Mouse (Mus musculus) hindbrain, embryonic 14.5 days (tissue): Measurements from ENCODE around the gene Gm47791. TPM values are rescaled to one million over a fixed set of nuclear protein-coding genes. Genes with fewer than 3 reads are reported as not detected.

Experiments used
- ATAC-seq: fragments of 200-750 bp; cut with Nextera tagmentation; 2 replicates; pipeline ENCODE4 v1.8.0; 2017; ENCODE audit warnings: moderate number of reproducible peaks, mild to moderate bottlenecking, moderate TSS enrichment, moderate library complexity; ENCODE audit not compliant: low FRiP score
- DNase-seq: peaks from one replicate; pipeline ENCODE4 v3.0.0-alpha.2; 2015; ENCODE audit warnings: low spot score
- H3K27ac ChIP-seq: fragments of 300-500 bp; sonication (generic); 2 replicates; pipeline ENCODE4 v1.5.1; 2014; ENCODE audit warnings: mild to moderate bottlenecking, moderate library complexity
- H3K27me3 ChIP-seq: fragments of 300-500 bp; sonication (generic); 2 replicates; pipeline ENCODE4 v1.6.1; 2014; ENCODE audit warnings: mild to moderate bottlenecking, low read length, mixed read lengths; ENCODE audit not compliant: control insufficient read depth, insufficient read depth
- H3K36me3 ChIP-seq: fragments of 300-500 bp; sonication (generic); replicated peaks from 2 replicates; pipeline ENCODE4 v1.6.1; 2014; ENCODE audit not compliant: control insufficient read depth, insufficient read depth
- H3K4me1 ChIP-seq: fragments of 300-500 bp; sonication (generic); replicated peaks from 2 replicates; pipeline ENCODE4 v1.6.1; 2014; ENCODE audit warnings: antibody characterized with exemption, low read length, mixed read lengths; ENCODE audit not compliant: control insufficient read depth, insufficient read depth
- H3K4me2 ChIP-seq: fragments of 300-500 bp; sonication (generic); replicated peaks from 2 replicates; pipeline ENCODE4 v1.6.1; 2014; ENCODE audit warnings: mild to moderate bottlenecking, moderate library complexity
- H3K4me3 ChIP-seq: fragments of 300-500 bp; sonication (generic); replicated peaks from 2 replicates; pipeline ENCODE4 v1.5.1; 2014; ENCODE audit warnings: mild to moderate bottlenecking, low read length
- H3K9ac ChIP-seq: fragments of 300-500 bp; sonication (generic); 2 replicates; pipeline ENCODE4 v1.6.1; 2014
- H3K9me3 ChIP-seq: fragments of 300-500 bp; sonication (generic); 2 replicates; pipeline ENCODE4 v1.6.1; 2016; ENCODE audit warnings: low read length; ENCODE audit not compliant: control insufficient read depth
- WGBS: fragments of 180-500 bp; shearing (Covaris S2); extraction: QIAGEN DNeasy Blood & Tissue Kit; methylation state at CpG from one replicate; pipeline ENCODE4 v1.1.7; 2014; 5-methylcytosine and 5-hydroxymethylcytosine counted together
- polyA plus RNA-seq: library from polyadenylated mRNA; unstranded; fragments of >200 nt; fragmentation: Nextera tagmentation; extraction: Ambion mirVana; gene quantifications from 2 replicates; pipeline ENCODE4 v1.2.1, GENCODE M21; 2014

The Gm47791 gene
- polyA plus RNA-seq, 1 experiment from 2014 or later: not detected

GRCm38 (mm10) chr1:82804059-82804458, 33.0 kb upstream of the Gm47791 start:
- 94% methylated on average over 1 of the region's 1 CpGs for WGBS
- ATAC-seq: no peak
- no peaks in the 10 kb centered on the region for H3K36me3 ChIP-seq
- no peak overlapping the region for H3K4me3 ChIP-seq
- no peak for DNase-seq
- no peaks in the 10 kb centered on the region for H3K27me3 ChIP-seq
- no peak overlapping the region for H3K4me2 ChIP-seq
- H3K9me3 ChIP-seq: no peaks in the 10 kb centered on the region
- H3K4me1 ChIP-seq: no peaks in the 10 kb centered on the region
- H3K9ac ChIP-seq: no peak overlapping the region
- no peak overlapping the region for H3K27ac ChIP-seq

GRCm38 (mm10) chr1:82803608-82804007, 32.6 kb upstream of the Gm47791 start:
- Histone ChIP-seq H3K27ac (no peak overlapping the region), H3K4me2 (no peak overlapping the region), H3K4me1 (no peaks in the 10 kb centered on the region), H3K9ac (no peak overlapping the region), H3K4me3 (no peak overlapping the region), H3K27me3 (no peaks in the 10 kb centered on the region), H3K9me3 (no peaks in the 10 kb centered on the region), H3K36me3 (no peaks in the 10 kb centered on the region)
- 76% methylated on average over 7 of the region's 7 CpGs for WGBS
- ATAC-seq: no peak
- DNase-seq: no peak

- no peaks in the 10 kb centered on the region for H3K36me3 ChIP-seq
- H3K9me3 ChIP-seq: no peaks in the 10 kb centered on the region
- 84% methylated on average over 12 of the region's 12 CpGs for WGBS
- ATAC-seq (no peak), DNase-seq (no peak)
- H3K27me3 ChIP-seq: no peaks in the 10 kb centered on the region
- H3K9ac ChIP-seq: no peak overlapping the region
- no peak overlapping the region for H3K4me2 ChIP-seq
- H3K4me3 ChIP-seq: no peak overlapping the region
- H3K27ac ChIP-seq: no peak overlapping the region
- no peaks in the 10 kb centered on the region for H3K4me1 ChIP-seq
Observed at GRCm38 (mm10) chr1:82801105-82801783, 30.2 kb upstream of the Gm47791 start.

GRCm38 (mm10) chr1:82798922-82799321, 27.9 kb upstream of the Gm47791 start:
- no peaks in the 10 kb centered on the region for H3K36me3 ChIP-seq
- WGBS: 79% methylated on average over 4 of the region's 4 CpGs
- no peak for DNase-seq

GRCm38 (mm10) chr1:82798304-82798703, 27.3 kb upstream of the Gm47791 start:
- H3K4me2 ChIP-seq: no peak overlapping the region
- no peak for ATAC-seq
- H3K4me1 ChIP-seq: no peaks in the 10 kb centered on the region
- H3K9ac ChIP-seq: no peak overlapping the region
- DNase-seq: no peak
- no peak overlapping the region for H3K27ac ChIP-seq
- no peak overlapping the region for H3K4me3 ChIP-seq
- H3K9me3 ChIP-seq: no peaks in the 10 kb centered on the region
- H3K27me3 ChIP-seq: no peaks in the 10 kb centered on the region
- H3K36me3 ChIP-seq: no peaks in the 10 kb centered on the region
- 66% methylated on average over 5 of the region's 5 CpGs for WGBS

More at GRCm38 (mm10) chr1:82798922-82799321, 27.9 kb upstream of the Gm47791 start:
- H3K27me3 ChIP-seq: no peaks in the 10 kb centered on the region
- no peak overlapping the region for H3K9ac ChIP-seq
- no peak overlapping the region for H3K27ac ChIP-seq
- H3K4me2 ChIP-seq: no peak overlapping the region
- no peaks in the 10 kb centered on the region for H3K9me3 ChIP-seq
- no peak overlapping the region for H3K4me3 ChIP-seq
- H3K4me1 ChIP-seq: no peaks in the 10 kb centered on the region
- ATAC-seq: no peak

- Histone ChIP-seq H3K4me2 (no peak overlapping the region), H3K4me3 (no peak overlapping the region), H3K27ac (no peak overlapping the region), H3K36me3 (no peaks in the 10 kb centered on the region), H3K9ac (no peak overlapping the region), H3K27me3 (no peaks in the 10 kb centered on the region), H3K9me3 (no peaks in the 10 kb centered on the region), H3K4me1 (no peaks in the 10 kb centered on the region)
- DNase-seq (no peak), ATAC-seq (no peak)
- 94% methylated on average over 4 of the region's 4 CpGs for WGBS
Observed at GRCm38 (mm10) chr1:82797088-82797487, 26.0 kb upstream of the Gm47791 start.

GRCm38 (mm10) chr1:82795702-82796443, 24.8 kb upstream of the Gm47791 start:
- Histone ChIP-seq H3K36me3 (no peaks in the 10 kb centered on the region), H3K4me1 (no peaks in the 10 kb centered on the region), H3K4me2 (no peak overlapping the region), H3K9me3 (no peaks in the 10 kb centered on the region), H3K27ac (no peak overlapping the region), H3K27me3 (no peaks in the 10 kb centered on the region), H3K9ac (no peak overlapping the region), H3K4me3 (no peak overlapping the region)
- 86% methylated on average over 18 of the region's 18 CpGs for WGBS
- DNase-seq: no peak
- ATAC-seq: no peak

- Histone ChIP-seq H3K4me2 (no peak overlapping the region), H3K9me3 (no peaks in the 10 kb centered on the region), H3K4me3 (no peak overlapping the region), H3K27ac (no peak overlapping the region), H3K4me1 (no peaks in the 10 kb centered on the region), H3K9ac (no peak overlapping the region), H3K36me3 (no peaks in the 10 kb centered on the region), H3K27me3 (no peaks in the 10 kb centered on the region)
- DNase-seq (no peak), ATAC-seq (no peak)
- 93% methylated on average over 2 of the region's 2 CpGs for WGBS
Observed at GRCm38 (mm10) chr1:82795211-82795610, 24.2 kb upstream of the Gm47791 start.

GRCm38 (mm10) chr1:82793986-82794385, 22.9 kb upstream of the Gm47791 start:
- Histone ChIP-seq H3K36me3 (no peaks in the 10 kb centered on the region), H3K4me3 (no peak overlapping the region), H3K4me1 (no peaks in the 10 kb centered on the region), H3K4me2 (no peak overlapping the region), H3K9ac (no peak overlapping the region), H3K27me3 (no peaks in the 10 kb centered on the region), H3K9me3 (no peaks in the 10 kb centered on the region), H3K27ac (no peak overlapping the region)
- DNase-seq (no peak), ATAC-seq (no peak)
- 50% methylated on average over 4 of the region's 4 CpGs for WGBS
